Mouse (Mus musculus) fat pad, adult 2 months (tissue): ENCODE data around the gene Ang.

ENCODE experiments used
- DNase-seq: peaks from one replicate; pipeline ENCODE4 v3.0.0-alpha.2; 2011; ENCODE audit warnings: low read depth, low spot score; ENCODE audit errors: extremely low read depth

Gene Ang

GRCm38 (mm10) chr14:51127648-51128258 is 36.8 kb downstream of the Ang start:
- no peak for DNase-seq

GRCm38 (mm10) chr14:51128775-51129623 is 38.0 kb downstream of the Ang start:
- DNase-seq = no peak

- DNase-seq = no peak
These were observed 38.6 kb downstream of the Ang start for GRCm38 (mm10) chr14:51129624-51129975.

GRCm38 (mm10) chr14:51130315-51130940 is 39.5 kb downstream of the Ang start:
- no peak for DNase-seq

- no peak for DNase-seq
These were observed 40.3 kb downstream of the Ang start for GRCm38 (mm10) chr14:51131086-51131815.

GRCm38 (mm10) chr14:51132372-51132771 is 41.4 kb downstream of the Ang start:
- DNase-seq = no peak

GRCm38 (mm10) chr14:51140342-51140741 is 49.4 kb downstream of the Ang start:
- no peak for DNase-seq

- DNase-seq = no peak
These were observed 51.2 kb downstream of the Ang start for GRCm38 (mm10) chr14:51142119-51142518.

- no peak for DNase-seq
These were observed 51.6 kb downstream of the Ang start for GRCm38 (mm10) chr14:51142568-51142967.

- no peak for DNase-seq
These were observed 52.3 kb downstream of the Ang start for GRCm38 (mm10) chr14:51143287-51143686.

- DNase-seq = no peak
These were observed 53.0 kb downstream of the Ang start for GRCm38 (mm10) chr14:51143937-51144336.

GRCm38 (mm10) chr14:51144451-51144850 is 53.5 kb downstream of the Ang start:
- DNase-seq = no peak

- DNase-seq = no peak
These were observed 54.6 kb downstream of the Ang start for GRCm38 (mm10) chr14:51145521-51145920.

- no peak for DNase-seq
These were observed 55.7 kb downstream of the Ang start, which contains the start of gene Rnase1 for GRCm38 (mm10) chr14:51146685-51147084. Rnase1 (minus strand) TSS chr14:51146785.

GRCm38 (mm10) chr14:51148006-51148405 is 57.1 kb downstream of the Ang start:
- DNase-seq = no peak

GRCm38 (mm10) chr14:51149164-51149563 is 58.2 kb downstream of the Ang start:
- DNase-seq = no peak

- DNase-seq = no peak
These were observed 59.4 kb downstream of the Ang start for GRCm38 (mm10) chr14:51150206-51150831.
